Comparison of ENCODE assay signal across 13 mouse cellular contexts in genomic region chr8:107046976-107047375, GRCm38 (mm10). TPM values are rescaled to one million over a fixed set of nuclear protein-coding genes. Genes with fewer than 3 reads are reported as not detected.
DNase-seq lines count a peak whose midpoint lies in the region; ATAC-seq and TF ChIP-seq lines count a peak whose summit lies in the region.
"Had no signal": no experiment of that assay in that cellular context is flagged by ENCODE, and none has a peak within 500 bp of the region (broad histone marks: within the 10 kb centered on the region; RNA-seq: fewer than 3 reads in every experiment).

No protein-coding gene starts in this region.

- H3K4me1 ChIP-seq in heart, embryonic 13.5 days = peaks cover 22% of the 10 kb centered on the region
- peaks cover 12% of the 10 kb centered on the region for H3K4me1 ChIP-seq in midbrain, embryonic 11.5 days (ENCODE audit: control insufficient read depth, insufficient read depth, low read length)
- peaks cover 2% of the 10 kb centered on the region; the same call in 1 of the 2 replicates for H3K4me1 ChIP-seq in midbrain, postnatal 0 days (ENCODE audit: insufficient read depth, low read length)
- H3K4me1 ChIP-seq in intestine, embryonic 16.5 days (ENCODE audit: control insufficient read depth, insufficient read depth, low read length) = peaks cover 13% of the 10 kb centered on the region
- peaks cover 4% of the 10 kb centered on the region for H3K4me1 ChIP-seq in stomach, embryonic 16.5 days (ENCODE audit: control insufficient read depth, insufficient read depth, low read length)

- no peak for TF ChIP-seq CTCF in midbrain, postnatal 0 days (IDR thresholded peaks at IDR 0.05)

- peaks cover 81% of the 10 kb centered on the region for H3K36me3 ChIP-seq in heart, embryonic 13.5 days
- peaks cover 28% of the 10 kb centered on the region for H3K36me3 ChIP-seq in midbrain, embryonic 11.5 days (ENCODE audit: control insufficient read depth, insufficient read depth, low read length)
- peaks cover 47% of the 10 kb centered on the region for H3K36me3 ChIP-seq in midbrain, postnatal 0 days (ENCODE audit: insufficient read depth, low read length)
- H3K36me3 ChIP-seq in intestine, embryonic 16.5 days (ENCODE audit: control insufficient read depth, insufficient read depth, low read length) = peaks cover 17% of the 10 kb centered on the region
- H3K36me3 ChIP-seq in stomach, embryonic 16.5 days (ENCODE audit: control insufficient read depth, insufficient read depth, low read length) = peaks cover 18% of the 10 kb centered on the region

- no peaks in the 10 kb centered on the region for H3K9me3 ChIP-seq in heart, embryonic 13.5 days
- H3K9me3 ChIP-seq in midbrain, embryonic 11.5 days (ENCODE audit: control insufficient read depth, low read length) = no peaks in the 10 kb centered on the region
- no peaks in the 10 kb centered on the region for H3K9me3 ChIP-seq in midbrain, postnatal 0 days (ENCODE audit: low read length)
- no peaks in the 10 kb centered on the region for H3K9me3 ChIP-seq in intestine, embryonic 16.5 days (ENCODE audit: control insufficient read depth, low read length)
- H3K9me3 ChIP-seq in stomach, embryonic 16.5 days (replicated peaks; ENCODE audit: control insufficient read depth, low read length) = no peaks in the 10 kb centered on the region

- no peak for DNase-seq in heart, adult 8-10 months (ENCODE audit: low spot score)
- DNase-seq in midbrain, embryonic 11.5 days (ENCODE audit: low spot score, missing footprints) = peak; percentile 75
- no peak for DNase-seq in midbrain, postnatal 0 days (ENCODE audit: low spot score)
- DNase-seq in adrenal gland, postnatal 36 days = no peak
- DNase-seq: cerebellum, postnatal 14 days; forebrain, postnatal 0 days; kidney, postnatal 4 days; lung, postnatal 14 days had no signal

- 57% methylated on average over 5 of the region's 5 CpGs for WGBS in heart, embryonic 13.5 days
- WGBS in midbrain, embryonic 11.5 days = 91% methylated on average over 5 of the region's 5 CpGs
- 85% methylated on average over 5 of the region's 5 CpGs for WGBS in midbrain, postnatal 0 days
- 81% methylated on average over 5 of the region's 5 CpGs for WGBS in intestine, embryonic 16.5 days
- WGBS in stomach, embryonic 16.5 days = 81% methylated on average over 5 of the region's 5 CpGs

- peak overlapping the region; percentile 96 for H3K4me2 ChIP-seq in heart, embryonic 13.5 days
- no peak overlapping the region for H3K4me2 ChIP-seq in midbrain, embryonic 11.5 days
- H3K4me2 ChIP-seq in midbrain, postnatal 0 days (ENCODE audit: low read depth, low read length, poor library complexity, severe bottlenecking) = no peak overlapping the region
- H3K4me2 ChIP-seq in intestine, embryonic 16.5 days (ENCODE audit: low read depth, low read length) = peak overlapping the region; percentile 74
- H3K4me2 ChIP-seq in stomach, embryonic 16.5 days (ENCODE audit: low read depth, low read length) = no peak overlapping the region; the same call in 1 of the 2 replicates

- H3K4me3 ChIP-seq in heart, embryonic 13.5 days = peak overlapping the region; percentile 93
- no peak overlapping the region for H3K4me3 ChIP-seq in midbrain, embryonic 11.5 days (ENCODE audit: low read depth, low read length)
- no peak overlapping the region for H3K4me3 ChIP-seq in midbrain, postnatal 0 days (ENCODE audit: low read depth, low read length)
- no peak overlapping the region for H3K4me3 ChIP-seq in intestine, embryonic 16.5 days (ENCODE audit: low read length)
- H3K4me3 ChIP-seq in stomach, embryonic 16.5 days (replicated peaks; ENCODE audit: low read length) = no peak overlapping the region

- no peaks in the 10 kb centered on the region for H3K27me3 ChIP-seq in heart, embryonic 13.5 days (replicated peaks)
- no peaks in the 10 kb centered on the region for H3K27me3 ChIP-seq in midbrain, embryonic 11.5 days (ENCODE audit: control insufficient read depth, insufficient read depth, low read length)
- no peaks in the 10 kb centered on the region for H3K27me3 ChIP-seq in midbrain, postnatal 0 days (ENCODE audit: insufficient read depth, low read length)
- no peaks in the 10 kb centered on the region for H3K27me3 ChIP-seq in intestine, embryonic 16.5 days (replicated peaks; ENCODE audit: control insufficient read depth, insufficient read depth, low read length)
- H3K27me3 ChIP-seq in stomach, embryonic 16.5 days (ENCODE audit: control insufficient read depth, insufficient read depth, low read length) = no peaks in the 10 kb centered on the region

- no peak for ATAC-seq in heart, embryonic 13.5 days (ENCODE audit: extremely low read depth, insufficient number of reproducible peaks, low FRiP score, low TSS enrichment)
- no peak for ATAC-seq in midbrain, embryonic 11.5 days (ENCODE audit: low FRiP score)
- no peak for ATAC-seq in midbrain, postnatal 0 days (ENCODE audit: low FRiP score)
- no peak for ATAC-seq in intestine, embryonic 16.5 days
- ATAC-seq in stomach, embryonic 16.5 days (ENCODE audit: insufficient read depth, low FRiP score) = no peak
- ATAC-seq in cerebellum, adult (ENCODE audit: insufficient number of reproducible peaks, low FRiP score, low TSS enrichment) = no peak
- ATAC-seq: forebrain, postnatal 0 days had no signal

- H3K27ac ChIP-seq in heart, embryonic 13.5 days (replicated peaks) = peak overlapping the region; percentile 95
- H3K27ac ChIP-seq in midbrain, embryonic 11.5 days (ENCODE audit: low read depth, low read length) = no peak overlapping the region
- H3K27ac ChIP-seq in midbrain, postnatal 0 days (ENCODE audit: low read depth, low read length) = no peak overlapping the region
- H3K27ac ChIP-seq in intestine, embryonic 16.5 days (ENCODE audit: low read length) = no peak overlapping the region
- no peak overlapping the region for H3K27ac ChIP-seq in stomach, embryonic 16.5 days (ENCODE audit: low read length)

- H3K9ac ChIP-seq in heart, embryonic 13.5 days = peak overlapping the region; percentile 92
- H3K9ac ChIP-seq in midbrain, embryonic 11.5 days (ENCODE audit: low read length) = no peak overlapping the region
- no peak overlapping the region for H3K9ac ChIP-seq in midbrain, postnatal 0 days (replicated peaks; ENCODE audit: low read length, poor library complexity, severe bottlenecking)
- H3K9ac ChIP-seq in intestine, embryonic 16.5 days (ENCODE audit: low read depth, low read length) = no peak overlapping the region
- H3K9ac ChIP-seq in stomach, embryonic 16.5 days (ENCODE audit: low read length) = 0 out of 2 replicates have a peak overlapping the region, but pooled peaks have one; percentile 89

RNA-seq across cellular contexts. Expression of gene Pdf, which starts 1.4 kb away (rescaled TPM):
- polyA plus RNA-seq in heart, embryonic 13.5 days (2015; fragmentation: Nextera tagmentation; extraction: Ambion mirVana) = 41.2 and 46.7 TPM in 2 replicates
- total RNA-seq in heart, adult 8-10 months (2022) = 10 to 100 TPM; 67.1 to 76.1 (median 74.4) TPM
- polyA plus RNA-seq in midbrain, embryonic 11.5 days (2014; fragmentation: Nextera tagmentation; extraction: Ambion mirVana) = 39.8 and 42.1 TPM in 2 replicates
- 61.5 TPM in 2 replicates for total RNA-seq in midbrain, postnatal 0 days (2014; rRNA removed)
- 31.8 and 33.3 TPM in 2 replicates for polyA plus RNA-seq in midbrain, postnatal 0 days (2015; fragmentation: Nextera tagmentation; extraction: Ambion mirVana)
- 47.1 and 47.7 TPM in 2 replicates for polyA plus RNA-seq in intestine, embryonic 16.5 days (2015; fragmentation: Nextera tagmentation; extraction: Ambion mirVana)
- polyA plus RNA-seq in stomach, embryonic 16.5 days (2015; fragmentation: Nextera tagmentation; extraction: Ambion mirVana) = 35.3 and 35.7 TPM in 2 replicates
- 10 to 100 TPM; 50.5 to 62.1 TPM for total RNA-seq in adrenal gland, postnatal 36 days (2021)

RNA-seq across cellular contexts. Expression of gene Cog8, which starts 9.5 kb away (rescaled TPM):
- polyA plus RNA-seq in heart, embryonic 13.5 days (2015; fragmentation: Nextera tagmentation; extraction: Ambion mirVana) = 24.8 and 25.9 TPM in 2 replicates
- 10 to 100 TPM; 16.4 to 20.2 (median 17.7) TPM for total RNA-seq in heart, adult 8-10 months (2022)
- 38.1 and 38.8 TPM in 2 replicates for polyA plus RNA-seq in midbrain, embryonic 11.5 days (2014; fragmentation: Nextera tagmentation; extraction: Ambion mirVana)
- 46.2 and 89.6 TPM in 2 replicates for total RNA-seq in midbrain, postnatal 0 days (2014; rRNA removed)
- polyA plus RNA-seq in midbrain, postnatal 0 days (2015; fragmentation: Nextera tagmentation; extraction: Ambion mirVana) = 32.4 and 36.1 TPM in 2 replicates
- polyA plus RNA-seq in intestine, embryonic 16.5 days (2015; fragmentation: Nextera tagmentation; extraction: Ambion mirVana) = 32.4 and 32.8 TPM in 2 replicates
- polyA plus RNA-seq in stomach, embryonic 16.5 days (2015; fragmentation: Nextera tagmentation; extraction: Ambion mirVana) = 24.8 and 27.1 TPM in 2 replicates
- total RNA-seq in adrenal gland, postnatal 36 days (2021) = 10 to 100 TPM; 29.3 to 40.6 TPM

RNA-seq across cellular contexts. Expression of gene Nip7, which starts 9.7 kb away (rescaled TPM):
- 51.7 and 59.1 TPM in 2 replicates for polyA plus RNA-seq in heart, embryonic 13.5 days (2015; fragmentation: Nextera tagmentation; extraction: Ambion mirVana)
- total RNA-seq in heart, adult 8-10 months (2022) = 10 to 100 TPM; 24.8 to 28.1 (median 26.1) TPM
- 100 and 102 TPM in 2 replicates for polyA plus RNA-seq in midbrain, embryonic 11.5 days (2014; fragmentation: Nextera tagmentation; extraction: Ambion mirVana)
- 24.3 and 30.8 TPM in 2 replicates for total RNA-seq in midbrain, postnatal 0 days (2014; rRNA removed)
- polyA plus RNA-seq in midbrain, postnatal 0 days (2015; fragmentation: Nextera tagmentation; extraction: Ambion mirVana) = 59.1 and 60.1 TPM in 2 replicates
- 73.5 and 85.9 TPM in 2 replicates for polyA plus RNA-seq in intestine, embryonic 16.5 days (2015; fragmentation: Nextera tagmentation; extraction: Ambion mirVana)
- polyA plus RNA-seq in stomach, embryonic 16.5 days (2015; fragmentation: Nextera tagmentation; extraction: Ambion mirVana) = 63.5 and 79.8 TPM in 2 replicates
- 10 to 100 TPM; 47.4 to 57.5 TPM for total RNA-seq in adrenal gland, postnatal 36 days (2021)

RNA-seq across cellular contexts. Expression of gene Vps4a, which starts 16.0 kb away (rescaled TPM):
- 46.1 and 50.3 TPM in 2 replicates for polyA plus RNA-seq in heart, embryonic 13.5 days (2015; fragmentation: Nextera tagmentation; extraction: Ambion mirVana)
- total RNA-seq in heart, adult 8-10 months (2022) = 10 to 100 TPM; 59.7 to 67.1 (median 62.5) TPM
- 94.9 and 96.4 TPM in 2 replicates for polyA plus RNA-seq in midbrain, embryonic 11.5 days (2014; fragmentation: Nextera tagmentation; extraction: Ambion mirVana)
- 111 and 118 TPM in 2 replicates for total RNA-seq in midbrain, postnatal 0 days (2014; rRNA removed)
- 166 and 171 TPM in 2 replicates for polyA plus RNA-seq in midbrain, postnatal 0 days (2015; fragmentation: Nextera tagmentation; extraction: Ambion mirVana)
- polyA plus RNA-seq in intestine, embryonic 16.5 days (2015; fragmentation: Nextera tagmentation; extraction: Ambion mirVana) = 53.9 and 56.9 TPM in 2 replicates
- polyA plus RNA-seq in stomach, embryonic 16.5 days (2015; fragmentation: Nextera tagmentation; extraction: Ambion mirVana) = 60.6 and 62.1 TPM in 2 replicates
- total RNA-seq in adrenal gland, postnatal 36 days (2021) = 10 to 100 TPM; 86.3 to 91.6 TPM

RNA-seq across cellular contexts. Expression of gene Tmed6, which starts 18.5 kb away (rescaled TPM):
- 0.41 TPM in 1 of 2 replicates, not detected in the other for polyA plus RNA-seq in heart, embryonic 13.5 days (2015; fragmentation: Nextera tagmentation; extraction: Ambion mirVana)
- total RNA-seq in heart, adult 8-10 months (2022) = not detected
- polyA plus RNA-seq in midbrain, embryonic 11.5 days (2014; fragmentation: Nextera tagmentation; extraction: Ambion mirVana) = not detected in 2 replicates
- not detected in 2 replicates for total RNA-seq in midbrain, postnatal 0 days (2014; rRNA removed)
- polyA plus RNA-seq in midbrain, postnatal 0 days (2015; fragmentation: Nextera tagmentation; extraction: Ambion mirVana) = not detected in 2 replicates
- 52.3 and 60.5 TPM in 2 replicates for polyA plus RNA-seq in intestine, embryonic 16.5 days (2015; fragmentation: Nextera tagmentation; extraction: Ambion mirVana)
- polyA plus RNA-seq in stomach, embryonic 16.5 days (2015; fragmentation: Nextera tagmentation; extraction: Ambion mirVana) = 82.3 and 84.1 TPM in 2 replicates
- not detected for total RNA-seq in adrenal gland, postnatal 36 days (2021)
- total RNA-seq: adrenal gland, adult 18-20 months; forebrain, postnatal 0 days had no signal
- polyA plus RNA-seq: forebrain, postnatal 0 days had no signal

Comparison
In these comparisons a context has a peak if more than half of its experiments do, and no peak if none do; other contexts are left out.
1. H3K4me2 ChIP-seq: peak in heart, embryonic 13.5 days (single experiment) and intestine, embryonic 16.5 days (single experiment); none in midbrain, embryonic 11.5 days (single experiment), midbrain, postnatal 0 days (single experiment) and stomach, embryonic 16.5 days (single experiment).
2. H3K9ac ChIP-seq: peak in heart, embryonic 13.5 days (single experiment) and stomach, embryonic 16.5 days (single experiment); none in midbrain, embryonic 11.5 days (single experiment), midbrain, postnatal 0 days (single experiment) and intestine, embryonic 16.5 days (single experiment).